Comparison of ENCODE assay signal across 11 mouse cellular contexts in the genomic region with DNA sequence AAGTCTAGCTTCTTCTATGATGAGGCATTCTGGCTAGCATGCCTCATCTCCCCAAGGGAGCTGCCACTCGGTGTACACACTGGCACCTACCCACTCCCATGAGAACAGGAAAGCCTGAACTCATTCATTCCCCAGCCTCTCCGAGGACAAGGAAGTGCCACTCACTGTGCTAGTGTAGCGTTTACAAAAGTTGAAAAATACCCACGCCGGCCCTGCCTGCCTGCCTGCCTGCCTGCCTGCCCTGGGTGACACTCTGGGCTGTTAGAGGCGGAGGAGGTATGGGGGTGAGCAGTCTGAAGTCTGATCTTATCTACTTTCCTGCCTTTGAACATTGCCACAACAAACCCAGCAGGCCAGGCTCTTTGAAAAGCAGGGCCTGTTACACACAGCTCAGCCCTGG. TPM values are rescaled to one million over a fixed set of nuclear protein-coding genes. Genes with fewer than 3 reads are reported as not detected.
DNase-seq lines count a peak whose midpoint lies in the region; ATAC-seq lines count a peak whose summit lies in the region.
"Had no signal": no experiment of that assay in that cellular context is flagged by ENCODE, and none has a peak within 500 bp of the region (broad histone marks: within the 10 kb centered on the region; RNA-seq: fewer than 3 reads in every experiment).

No protein-coding gene starts in this region.

- no peak overlapping the region for H3K4me2 ChIP-seq in forebrain, embryonic 13.5 days
- H3K4me2 ChIP-seq: embryonic facial prominence, embryonic 15.5 days; limb, embryonic 13.5 days had no signal

- no peak overlapping the region for H3K9ac ChIP-seq in forebrain, embryonic 13.5 days
- H3K9ac ChIP-seq: embryonic facial prominence, embryonic 15.5 days; limb, embryonic 13.5 days had no signal

- H3K9me3 ChIP-seq in forebrain, embryonic 13.5 days (replicated peaks), result no peaks in the 10 kb centered on the region
- H3K9me3 ChIP-seq: embryonic facial prominence, embryonic 15.5 days; limb, embryonic 13.5 days had no signal

- no peak overlapping the region for H3K27ac ChIP-seq in forebrain, embryonic 13.5 days
- H3K27ac ChIP-seq: embryonic facial prominence, embryonic 15.5 days; heart, adult 2 months; limb, embryonic 13.5 days had no signal

- H3K4me1 ChIP-seq in forebrain, embryonic 13.5 days, result peaks cover 39% of the 10 kb centered on the region

- DNase-seq in frontal cortex, adult 2 months (ENCODE audit: extremely low spot score in 1 of 2, low spot score in 1 of 2), result no peak
- DNase-seq in spleen, postnatal 36 days (ENCODE audit: low spot score in 2 of 2), result peak; percentile 52 to 58
- no peak for DNase-seq in spleen, postnatal 14 days (ENCODE audit: low spot score in 2 of 2)
- peak; percentile 56 for DNase-seq in lung, postnatal 36 days
- peak; percentile 67 for DNase-seq in thymus, postnatal 4 days
- no peak for DNase-seq in layer of hippocampus, postnatal 10 days (ENCODE audit: low spot score in 2 of 2)
- DNase-seq: heart, adult 2 months had no signal

- WGBS in forebrain, embryonic 13.5 days, result 89% methylated on average over 6 of the region's 6 CpGs

- no peak overlapping the region for H3K4me3 ChIP-seq in forebrain, embryonic 13.5 days
- H3K4me3 ChIP-seq: embryonic facial prominence, embryonic 15.5 days; heart, adult 2 months; limb, embryonic 13.5 days had no signal

- peak; percentile 44 for ATAC-seq in frontal cortex, adult (ENCODE audit: low TSS enrichment)
- no peak for ATAC-seq in forebrain, embryonic 13.5 days

- no peaks in the 10 kb centered on the region for H3K27me3 ChIP-seq in forebrain, embryonic 13.5 days
- H3K27me3 ChIP-seq: embryonic facial prominence, embryonic 15.5 days; limb, embryonic 13.5 days had no signal

- no peaks in the 10 kb centered on the region; the same call in 1 of the 2 replicates for H3K36me3 ChIP-seq in forebrain, embryonic 13.5 days (ENCODE audit: poor library complexity, severe bottlenecking)
- H3K36me3 ChIP-seq: embryonic facial prominence, embryonic 15.5 days had no signal

RNA-seq across cellular contexts. Expression of a gene that starts 37.1 kb away (rescaled TPM):
- 29.5 and 33.5 TPM in 2 replicates for polyA plus RNA-seq in frontal cortex, adult 2 months (2012; rRNA removed)
- 9.9 and 10.7 TPM in 2 replicates for polyA plus RNA-seq in forebrain, embryonic 13.5 days (2015; fragmentation: Nextera tagmentation; extraction: Ambion mirVana)
- total RNA-seq in layer of hippocampus, postnatal 10 days (2021), result 10 to 100 TPM; 12.2 to 14.2 TPM

Comparison
In these comparisons a context has a peak if more than half of its experiments do, and no peak if none do; other contexts are left out.
1. DNase-seq: peak in spleen, postnatal 36 days (2 of 2), lung, postnatal 36 days (single experiment) and thymus, postnatal 4 days (single experiment); none in frontal cortex, adult 2 months (0 of 2), spleen, postnatal 14 days (0 of 2) and layer of hippocampus, postnatal 10 days (0 of 2).